Mouse (Mus musculus): ENCODE data around the gene Gm17332. TPM values are rescaled to one million over a fixed set of nuclear protein-coding genes. Genes with fewer than 3 reads are reported as not detected.
"Not testable (repeated sequence)": the region's sequence is repeated elsewhere in the genome, so short reads cannot be mapped to it uniquely, and the experiment has no call there.

Gm17332 gene
- total RNA-seq (2015) (not detected in 2 replicates), total RNA-seq (2017) (not detected in 2 replicates)

DNA sequence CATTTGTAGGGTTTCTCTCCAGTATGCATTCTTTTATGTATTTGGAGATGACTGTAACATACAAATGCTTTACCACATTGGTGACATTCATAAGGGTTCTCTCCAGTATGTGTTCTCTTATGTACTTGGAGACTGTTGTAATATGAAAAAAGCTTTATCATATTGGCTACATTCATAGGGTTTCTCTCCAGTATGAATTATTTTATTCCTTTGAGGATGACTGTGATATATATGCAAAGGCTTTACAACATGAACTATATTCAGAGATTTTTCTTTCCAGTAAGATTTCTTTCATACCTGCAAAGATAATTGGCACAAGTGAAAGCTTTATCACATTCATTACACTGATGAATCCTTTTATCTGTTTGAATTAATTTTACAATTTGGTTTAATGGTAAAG lies at the start of gene Gm17332:
Gene Gm17332 (minus strand): TSS at position 101 of the 400 bp plus-strand sequence.
- no peak for ATAC-seq (replicated peaks; ENCODE audit: poor library complexity)

DNA sequence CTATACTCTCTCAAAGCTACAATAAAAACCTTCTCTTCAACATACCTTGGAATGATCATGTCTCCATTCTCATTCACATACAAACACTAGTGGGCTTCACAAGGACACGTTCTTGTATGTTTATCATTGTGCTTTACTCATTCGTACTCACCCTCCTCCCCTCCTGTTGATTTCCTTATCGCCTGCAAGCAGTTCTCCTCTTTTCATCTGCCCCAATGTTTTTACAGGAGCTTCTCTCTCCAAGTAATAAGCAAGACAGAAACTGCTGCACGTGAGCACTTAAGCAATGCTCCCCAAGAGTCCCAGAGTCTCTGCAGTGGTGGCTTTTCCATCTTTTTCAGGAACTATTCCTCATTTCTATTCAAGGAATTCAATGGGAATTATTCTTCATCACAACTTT lies 47.7 kb upstream of the Gm17332 start:
- no peak for ATAC-seq (replicated peaks; ENCODE audit: poor library complexity)

DNA sequence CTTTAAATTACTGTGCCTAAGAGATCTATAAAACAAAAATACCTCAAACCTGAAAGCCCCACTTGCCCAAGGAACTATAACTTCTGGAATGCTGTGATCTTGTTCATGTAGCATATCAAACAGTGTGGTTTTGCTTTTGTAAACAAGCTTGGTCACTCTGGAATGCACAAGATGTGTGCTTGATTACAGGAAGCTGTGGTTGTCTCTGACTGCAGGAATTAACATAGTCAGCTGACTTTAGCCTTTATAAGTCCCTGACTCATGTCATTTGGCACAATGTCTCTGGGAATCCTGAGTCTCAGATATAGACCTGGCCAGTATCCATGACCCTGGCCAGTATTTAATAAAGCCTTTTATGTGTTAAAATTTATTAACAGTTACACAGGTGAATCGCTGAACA lies 43.1 kb upstream of the Gm17332 start:
- no peak for ATAC-seq (replicated peaks; ENCODE audit: poor library complexity)

DNA sequence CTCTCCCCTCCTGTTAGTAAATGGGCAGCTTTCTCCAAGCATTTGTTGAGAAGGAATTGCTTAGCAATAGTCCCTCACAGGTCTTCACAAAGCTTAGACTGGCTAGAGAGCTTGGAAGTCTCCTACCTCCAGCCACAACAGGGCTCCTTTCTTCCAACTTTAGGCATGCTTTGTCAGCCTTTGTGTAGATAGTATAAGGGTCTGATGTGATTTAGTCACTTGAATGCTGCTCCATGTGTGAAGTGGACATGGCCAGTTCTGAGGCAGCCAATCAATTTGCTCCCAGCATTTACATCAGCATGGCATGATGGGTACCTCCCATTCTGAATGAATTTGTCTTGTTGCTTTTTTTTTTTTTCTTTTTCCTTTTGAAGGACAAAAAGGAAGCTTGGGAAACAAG lies 35.7 kb upstream of the Gm17332 start:
- no peak for ATAC-seq (replicated peaks; ENCODE audit: poor library complexity)

DNA sequence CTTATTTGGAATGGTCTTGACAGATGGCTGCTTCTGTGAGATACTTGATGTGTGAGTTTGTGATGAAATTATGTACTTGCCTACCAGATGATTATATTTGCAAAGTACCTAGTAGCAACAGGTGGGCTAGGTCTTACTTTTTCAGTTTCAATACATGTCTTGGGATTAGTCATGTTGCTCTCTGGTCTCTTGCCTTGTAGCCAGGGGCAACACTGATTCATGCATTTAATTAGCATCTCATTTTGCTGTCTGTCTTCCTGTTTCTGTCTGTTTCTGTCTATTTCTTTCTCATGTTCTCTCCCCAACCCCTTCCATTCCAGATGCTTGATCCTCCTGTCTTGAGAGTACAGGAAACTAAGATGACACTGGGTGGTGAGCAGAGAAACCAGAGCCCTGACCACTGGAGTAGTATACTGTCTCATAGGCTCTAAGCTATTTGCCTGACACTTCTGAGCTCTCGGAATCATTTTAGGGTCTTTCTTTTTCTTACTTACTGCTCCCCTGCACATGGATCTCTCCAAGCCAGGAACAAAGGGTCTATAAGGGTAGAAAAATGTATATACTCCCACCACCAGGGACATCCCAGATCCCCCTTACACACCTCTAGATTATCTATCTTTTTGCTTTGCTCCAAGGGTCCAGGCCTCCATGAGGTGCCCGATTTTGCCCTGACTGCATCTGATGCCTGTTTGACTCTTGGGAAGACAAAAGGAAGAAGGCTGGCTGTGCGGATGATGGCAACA lies 13.5 kb upstream of the Gm17332 start:
- no peak for ATAC-seq (replicated peaks; ENCODE audit: poor library complexity)

DNA sequence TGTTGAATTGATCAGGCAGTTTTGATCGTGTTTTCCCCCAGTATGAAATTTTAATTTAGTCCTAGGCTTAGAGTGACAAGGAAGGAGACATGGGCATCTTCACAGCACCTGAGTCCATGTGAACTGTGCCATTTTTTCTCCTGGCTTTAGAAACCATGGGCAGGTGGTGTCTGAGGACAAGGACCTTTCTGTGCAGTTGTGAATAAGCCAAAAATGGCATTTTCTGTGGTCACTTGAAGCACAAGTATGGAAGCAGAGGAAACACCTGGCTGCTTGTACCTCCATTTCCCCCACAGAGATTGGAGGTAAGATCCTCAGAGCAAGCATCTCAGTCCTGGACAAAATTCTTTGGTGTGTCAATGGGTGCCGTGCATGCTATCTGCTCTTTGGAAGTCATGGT lies 12.5 kb upstream of the Gm17332 start:
- ATAC-seq (replicated peaks; ENCODE audit: poor library complexity): no peak

DNA sequence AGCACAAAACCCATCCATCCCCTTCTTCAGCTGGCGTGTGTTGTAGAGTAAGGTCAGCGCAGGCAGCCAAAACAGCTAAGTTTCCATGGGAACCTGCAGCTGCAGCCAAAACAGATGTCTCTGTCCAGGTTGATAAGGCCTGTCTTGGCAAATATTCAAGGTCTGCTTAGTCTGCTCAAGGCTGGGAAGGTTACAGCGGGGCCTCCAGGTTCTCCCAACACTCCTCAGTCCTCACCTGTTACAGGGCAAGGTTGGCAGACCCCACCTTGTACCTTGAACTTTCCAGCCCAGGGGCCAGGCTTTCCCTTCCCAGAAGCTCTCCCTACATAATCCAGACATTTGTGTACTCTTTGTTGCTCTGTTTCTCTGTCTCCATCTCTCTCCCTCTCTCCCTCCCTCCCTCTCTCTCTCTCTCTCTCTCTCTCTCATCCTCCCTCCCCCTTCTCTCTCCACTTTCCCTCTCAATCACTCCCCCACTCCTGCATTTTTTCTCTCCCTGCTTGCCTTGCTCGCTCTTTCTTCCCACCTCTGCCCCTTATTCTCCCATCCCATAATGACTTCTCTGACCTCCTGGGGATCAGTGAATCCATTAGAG lies 12.1 kb downstream of the Gm17332 start:
- ATAC-seq (replicated peaks; ENCODE audit: poor library complexity): peak; percentile 88

DNA sequence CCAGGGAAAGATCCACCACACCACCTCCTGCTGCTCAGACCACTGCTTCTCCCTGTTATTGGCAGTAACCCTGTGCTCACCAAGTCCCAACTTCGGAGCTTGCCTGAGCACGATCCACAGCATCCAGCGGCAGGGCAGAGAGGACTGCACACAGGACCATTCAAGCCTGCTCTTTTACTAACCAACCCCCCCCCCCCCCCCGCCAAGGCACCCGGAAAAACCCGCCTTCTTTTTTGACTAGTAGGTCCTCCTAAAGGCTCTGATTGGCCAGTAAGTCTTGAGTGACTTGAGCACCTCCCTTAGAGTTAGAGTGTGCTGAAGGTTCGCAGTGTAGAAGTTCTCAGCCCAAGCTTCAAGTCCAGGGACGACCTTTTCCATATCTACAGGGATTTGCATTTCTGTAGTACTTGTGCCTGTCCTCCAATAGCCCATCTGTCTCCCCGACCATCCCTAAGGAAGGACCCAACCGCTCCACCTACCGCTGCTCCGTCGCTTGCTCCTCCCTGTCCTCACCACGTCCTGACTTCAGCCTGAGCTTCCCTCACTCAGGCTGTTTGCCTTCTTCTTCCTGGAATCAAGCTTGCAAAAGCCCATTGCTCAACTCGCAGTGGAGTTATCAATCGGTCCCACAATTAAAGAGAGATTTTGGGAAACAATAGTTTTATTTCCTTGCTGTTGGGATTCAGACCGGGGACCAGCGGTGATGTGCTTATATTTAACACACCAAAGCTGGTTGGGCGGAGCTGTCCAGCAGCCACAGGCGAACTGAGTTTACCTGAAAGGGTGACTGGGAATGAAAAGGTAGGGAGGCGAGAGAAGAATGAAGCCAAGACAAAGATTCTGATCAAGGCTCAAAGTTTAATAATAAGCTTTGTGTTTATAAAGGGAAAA lies 12.9 kb downstream of the Gm17332 start:
- ATAC-seq (replicated peaks; ENCODE audit: poor library complexity): peak; percentile 55

DNA sequence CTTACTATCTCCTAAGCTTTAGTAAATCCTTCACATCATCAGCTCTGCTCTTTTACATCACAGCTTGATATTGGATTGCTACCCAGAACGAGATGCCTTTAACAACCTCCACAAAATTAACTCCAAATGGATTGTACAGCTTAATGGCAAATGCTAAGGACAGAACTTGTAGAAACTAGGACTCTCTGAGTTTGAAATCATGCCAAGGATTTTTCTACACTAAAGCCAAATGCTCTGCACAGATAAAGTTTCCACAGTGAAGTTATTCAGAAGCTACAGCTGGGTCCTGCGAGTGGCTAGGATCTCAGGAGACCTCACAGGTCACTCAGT lies 13.5 kb downstream of the Gm17332 start:
- ATAC-seq (replicated peaks; ENCODE audit: poor library complexity): no peak

DNA sequence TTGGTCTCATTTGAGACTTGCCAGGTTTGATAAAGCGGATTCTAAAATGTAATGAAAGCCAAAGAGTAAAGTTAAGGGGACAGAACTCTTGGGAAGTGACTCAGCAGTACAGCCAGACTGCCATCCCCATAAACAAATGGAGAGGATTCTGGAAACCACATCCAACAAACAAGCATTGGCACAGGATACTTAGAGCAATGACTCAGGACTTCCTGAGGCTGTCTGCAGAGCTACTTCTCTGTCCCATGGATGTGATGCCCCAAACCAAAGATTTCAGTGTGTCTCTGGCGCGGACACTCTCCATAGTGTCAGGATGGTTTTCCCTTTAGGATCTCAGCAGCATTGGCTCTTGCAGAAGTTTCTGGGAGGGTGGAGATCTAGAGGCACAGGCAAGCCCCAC lies 25.2 kb downstream of the Gm17332 start:
- ATAC-seq (replicated peaks; ENCODE audit: poor library complexity): no peak

DNA sequence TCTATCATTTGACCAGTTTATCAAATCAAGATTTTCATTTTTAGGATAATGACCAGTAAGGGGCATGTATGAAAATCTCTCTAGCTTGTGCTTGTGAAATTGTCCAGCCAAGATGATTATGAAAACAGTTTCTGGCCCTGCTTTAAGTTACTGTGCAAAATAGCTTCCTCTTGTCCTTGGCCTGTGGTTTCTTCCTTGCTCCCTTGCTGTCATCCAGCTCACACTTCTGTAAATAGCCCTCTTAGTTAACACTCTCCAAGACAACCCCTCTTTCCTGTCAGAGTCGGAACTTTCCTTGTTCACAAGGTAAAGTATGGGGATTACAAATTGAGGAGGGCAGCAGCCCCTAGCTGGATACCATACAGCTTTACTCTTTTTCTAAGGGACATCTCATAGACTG lies 43.9 kb downstream of the Gm17332 start:
- peak; percentile 68 for ATAC-seq (replicated peaks; ENCODE audit: poor library complexity)

DNA sequence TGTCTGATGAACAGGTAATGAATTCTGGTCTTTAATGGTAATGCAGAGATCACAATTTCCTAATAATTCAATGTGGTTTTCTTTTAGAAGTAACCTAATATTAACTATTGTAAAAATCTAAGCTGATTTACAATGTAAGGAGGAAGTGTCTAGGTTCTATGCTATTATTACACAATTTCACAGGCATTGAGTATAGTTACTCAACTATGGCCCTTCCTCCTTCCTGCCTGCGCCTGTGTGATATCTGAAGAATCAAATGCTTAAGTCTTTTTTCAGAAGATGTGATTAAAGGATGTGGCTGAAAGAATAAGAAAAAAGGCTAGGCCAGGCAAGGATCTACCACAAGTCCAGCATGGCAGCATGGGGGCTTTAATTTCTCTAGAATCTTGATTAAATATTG lies 47.4 kb downstream of the Gm17332 start:
- peak; percentile 76 for ATAC-seq (replicated peaks; ENCODE audit: poor library complexity)

DNA sequence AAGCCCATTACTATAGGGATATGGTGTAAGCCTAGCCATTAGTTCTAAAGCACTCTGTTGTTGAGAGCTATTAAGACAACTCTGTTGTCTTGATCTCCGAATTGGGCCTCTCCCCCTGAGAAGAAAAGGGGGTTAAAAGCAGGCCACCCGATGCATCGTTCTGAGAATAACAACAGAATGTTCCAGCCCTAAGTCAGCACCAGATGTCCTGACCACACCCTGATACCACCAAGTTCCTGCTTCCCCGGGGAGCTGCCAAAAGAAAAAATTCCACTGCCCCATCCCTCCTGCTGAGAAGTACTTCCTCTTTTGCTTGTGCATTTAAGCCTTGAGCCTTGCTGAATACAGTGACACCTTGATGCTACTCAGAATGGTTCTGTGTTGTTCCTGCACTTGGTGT lies 48.5 kb downstream of the Gm17332 start:
- not testable (repeated sequence) for ATAC-seq (replicated peaks; ENCODE audit: poor library complexity)

Other genes starting within 250 kb of the Gm17332 start
- gene Erlec1, start 228.1 kb downstream of the Gm17332 start, total RNA-seq (2015): 43.6 and 48.1 TPM in 2 replicates
- gene Erlec1, start 228.1 kb downstream of the Gm17332 start, total RNA-seq (2017): 20.9 and 31.6 TPM in 2 replicates
- 6.5 and 10.3 TPM in 2 replicates for gene Chac2, start 196.1 kb downstream of the Gm17332 start, total RNA-seq (2015)
- 12.6 and 13.9 TPM in 2 replicates for gene Chac2, start 196.1 kb downstream of the Gm17332 start, total RNA-seq (2017)
- 0.17 and 0.22 TPM in 2 replicates for gene Stc2, start 187.6 kb upstream of the Gm17332 start, total RNA-seq (2015)
- 0.37 and 1.3 TPM in 2 replicates for gene Stc2, start 187.6 kb upstream of the Gm17332 start, total RNA-seq (2017)